Mouse (Mus musculus): ENCODE data around the gene Hrc. TPM values are rescaled to one million over a fixed set of nuclear protein-coding genes. Genes with fewer than 3 reads are reported as not detected.
"Not testable (repeated sequence)": the region's sequence is repeated elsewhere in the genome, so short reads cannot be mapped to it uniquely, and the experiment has no call there.

Hrc gene
- total RNA-seq, 2 experiments from 2014 or later: 516 to 539 TPM

DNA sequence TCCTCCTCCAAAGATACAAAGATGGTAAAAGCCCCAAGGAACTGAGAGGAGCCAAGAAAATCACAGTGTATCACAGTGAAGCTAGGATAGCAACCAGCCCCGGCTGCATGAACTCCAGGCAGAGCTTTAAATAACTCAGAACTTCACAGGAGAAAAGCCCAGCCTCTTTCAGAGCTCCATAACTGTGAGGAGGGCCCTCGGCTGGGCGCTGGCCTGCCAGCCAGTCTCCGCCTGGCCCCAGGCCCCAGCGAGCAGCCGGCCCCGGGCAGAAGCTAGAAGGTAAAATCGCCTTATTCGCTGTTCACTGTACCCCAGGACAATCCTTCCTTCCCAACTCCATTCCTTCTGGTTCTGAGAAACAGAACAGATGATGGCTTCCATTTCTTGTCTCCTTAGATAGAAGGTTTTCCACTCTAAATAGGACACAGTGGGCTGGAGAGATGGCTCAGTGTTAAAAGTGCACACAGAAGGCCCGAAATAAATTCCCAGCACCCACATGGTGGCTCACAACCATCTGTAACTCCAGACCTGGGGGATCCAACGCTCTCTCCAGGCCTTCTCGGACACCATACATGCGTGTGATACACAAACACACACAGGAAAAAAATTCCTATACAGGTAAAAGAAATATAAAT is 6.1 kb upstream of the Hrc start:
- intact Hi-C loops (cut with DNase I): no loop called here
- peak; percentile 35 to 41 for DNase-seq

DNA sequence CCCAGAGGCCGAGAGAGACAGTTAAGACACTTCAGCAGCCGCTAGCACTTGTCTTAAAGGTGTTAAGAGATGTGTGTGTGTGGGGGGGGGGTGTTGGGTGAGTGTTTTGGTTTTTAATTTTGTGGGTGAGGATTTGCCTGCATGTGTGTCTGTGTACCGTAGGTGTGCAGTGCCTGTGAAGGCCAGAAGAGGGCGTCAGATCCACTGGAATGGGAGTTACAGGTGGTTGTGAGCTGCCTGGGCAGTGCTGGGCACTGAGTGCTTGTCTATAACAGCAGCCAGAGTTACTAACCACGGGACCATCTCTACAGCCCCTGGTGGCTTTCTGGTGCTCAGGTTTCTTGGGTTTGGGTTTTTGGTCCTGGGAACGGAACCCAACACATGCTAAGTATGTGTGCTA is 3.6 kb upstream of the Hrc start:
- DNase-seq: no peak
- intact Hi-C loops (cut with DNase I): no loop called here

DNA sequence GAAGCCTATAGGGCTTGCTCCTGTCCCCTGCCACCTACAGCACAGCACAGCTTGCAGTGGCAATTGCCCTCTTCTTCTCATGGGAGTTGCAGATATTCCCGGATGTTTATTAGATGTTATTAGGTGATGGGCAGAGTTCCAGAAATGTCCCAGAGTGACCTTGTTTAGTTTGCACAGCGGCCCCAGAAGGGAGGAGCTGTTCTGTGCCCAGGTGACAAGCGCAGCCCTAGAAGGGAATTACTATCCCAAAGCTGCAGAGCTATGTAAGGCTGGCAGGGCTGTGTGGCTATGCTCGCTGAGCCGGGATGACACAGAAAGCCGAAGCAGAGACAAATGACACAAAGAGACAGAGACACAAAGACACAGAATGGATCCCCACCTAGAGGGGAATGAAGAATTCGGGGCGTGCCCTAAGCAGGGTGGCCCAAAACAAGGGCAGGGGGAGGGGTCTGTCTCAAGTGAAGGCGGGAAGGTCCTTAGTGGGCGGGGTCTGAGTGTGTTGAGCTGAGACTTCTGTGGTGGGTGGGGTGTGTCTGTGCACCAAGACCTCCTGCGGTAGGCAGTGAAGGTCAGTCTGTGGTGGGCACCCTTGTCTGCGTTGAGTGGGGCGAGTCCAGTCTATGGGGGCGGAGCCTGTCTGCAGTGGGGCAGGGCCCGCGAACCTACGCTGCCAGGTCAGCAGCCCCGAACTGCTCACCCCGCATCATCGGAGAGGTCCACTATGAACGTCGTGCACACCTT is 2.2 kb upstream of the Hrc start:
- DNase-seq: peak; percentile 42 to 58
- intact Hi-C loops (cut with DNase I): loop anchor here (2.0 kb wide), 1 partner anchor 20 kb away; no protein-coding TSS in a partner anchor

DNA sequence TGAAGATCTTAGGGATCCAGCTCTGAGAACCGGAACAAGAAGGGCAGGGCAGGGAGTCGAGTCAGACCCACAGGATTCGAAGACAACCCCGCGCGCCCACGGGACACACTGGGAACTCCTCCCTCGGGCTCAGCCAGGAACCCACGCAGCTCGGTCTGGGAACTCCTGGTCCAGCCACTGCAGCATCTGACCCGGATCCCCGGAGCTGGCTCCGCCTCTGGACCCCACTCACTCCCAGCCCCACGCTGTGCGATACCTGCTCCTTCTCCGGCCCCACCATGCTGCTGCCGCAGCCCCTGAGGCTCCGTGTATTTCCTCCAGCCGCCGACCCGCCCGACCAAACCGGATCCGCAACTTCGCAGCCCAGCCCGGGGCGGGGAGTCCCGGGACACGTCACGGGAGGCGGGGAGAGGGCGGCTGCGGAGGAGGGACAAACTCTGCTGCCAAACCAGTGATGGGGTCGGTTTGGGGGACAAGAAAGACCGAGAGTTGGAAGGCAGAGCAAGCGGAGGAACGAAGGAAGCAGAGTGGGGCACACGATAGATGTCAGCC is 1.6 kb upstream of the Hrc start, which contains the start of gene Trpm4:
Gene Trpm4, minus strand, starts transcription at position 350 of the 552 bp plus-strand sequence.
- intact Hi-C loops (cut with DNase I): loop anchor here (2.0 kb wide), 1 partner anchor 21 kb away; no protein-coding TSS in a partner anchor

DNA sequence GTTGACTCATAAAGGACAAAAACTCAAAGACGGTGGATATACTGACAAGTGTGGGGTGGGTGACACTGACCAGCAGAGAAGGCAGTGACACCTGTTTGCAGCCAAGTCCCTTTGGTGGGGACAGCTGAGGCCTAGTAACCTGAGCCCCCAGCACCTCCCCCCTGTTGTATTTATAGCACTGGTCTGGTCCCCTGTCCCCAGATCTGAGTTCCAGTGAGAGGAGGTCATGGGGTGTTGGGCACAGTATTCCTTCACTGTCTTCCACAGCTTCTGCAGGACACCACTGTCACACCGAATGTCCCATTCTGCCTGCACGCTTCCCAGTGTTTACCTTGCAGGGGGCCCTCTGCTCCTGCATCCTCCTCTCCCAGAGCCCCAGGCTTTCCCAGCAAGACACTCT is 485 bp upstream of the Hrc start:
- DNase-seq: peak; percentile 22 to 41

More for the DNA sequence above, 1.6 kb upstream of the Hrc start, which contains the start of gene Trpm4:
- peak; percentile 91 to 94 for DNase-seq

DNA sequence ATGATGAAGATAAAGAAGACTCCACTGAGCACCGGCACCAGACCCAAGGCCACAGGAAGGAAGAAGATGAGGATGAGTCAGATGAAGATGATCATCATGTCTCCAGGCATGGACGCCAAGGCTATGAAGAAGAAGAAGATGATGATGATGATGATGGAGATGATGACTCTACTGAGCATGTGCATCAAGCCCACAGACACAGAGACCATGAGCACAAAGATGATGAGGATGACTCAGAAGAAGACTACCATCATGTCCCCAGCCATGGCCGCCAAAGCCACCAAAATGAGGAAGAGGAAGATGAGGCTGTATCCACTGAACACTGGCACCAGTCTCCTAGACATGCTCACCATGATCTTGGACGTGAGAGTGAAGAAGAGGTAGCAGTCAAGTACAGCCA is 1.2 kb downstream of the Hrc start:
- no peak for DNase-seq
- intact Hi-C loops (cut with DNase I): no loop called here

More for the DNA sequence above, 485 bp upstream of the Hrc start:
- intact Hi-C loops (cut with DNase I): no loop called here

DNA sequence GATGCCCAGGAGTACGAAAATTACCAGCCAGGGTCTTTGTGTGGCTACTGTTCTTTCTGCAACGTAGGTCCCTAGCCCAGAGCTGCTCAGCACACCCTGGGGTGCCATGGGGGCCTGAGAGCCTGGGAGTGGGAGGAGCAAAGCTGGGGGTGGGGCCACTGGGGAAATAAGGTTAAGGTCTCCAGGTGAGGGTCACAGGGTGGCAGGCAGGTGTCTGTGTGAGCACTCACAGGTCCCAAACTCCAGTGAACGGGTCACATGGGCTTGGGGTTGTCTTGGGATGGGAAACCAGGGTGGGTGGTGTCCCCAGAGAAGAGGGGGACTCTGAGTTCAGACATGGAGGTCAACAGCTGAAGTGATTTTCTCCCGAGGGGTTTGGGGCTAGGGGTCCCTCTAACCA is 2.4 kb downstream of the Hrc start:
- DNase-seq: no peak
- intact Hi-C loops (cut with DNase I): no loop called here

DNA sequence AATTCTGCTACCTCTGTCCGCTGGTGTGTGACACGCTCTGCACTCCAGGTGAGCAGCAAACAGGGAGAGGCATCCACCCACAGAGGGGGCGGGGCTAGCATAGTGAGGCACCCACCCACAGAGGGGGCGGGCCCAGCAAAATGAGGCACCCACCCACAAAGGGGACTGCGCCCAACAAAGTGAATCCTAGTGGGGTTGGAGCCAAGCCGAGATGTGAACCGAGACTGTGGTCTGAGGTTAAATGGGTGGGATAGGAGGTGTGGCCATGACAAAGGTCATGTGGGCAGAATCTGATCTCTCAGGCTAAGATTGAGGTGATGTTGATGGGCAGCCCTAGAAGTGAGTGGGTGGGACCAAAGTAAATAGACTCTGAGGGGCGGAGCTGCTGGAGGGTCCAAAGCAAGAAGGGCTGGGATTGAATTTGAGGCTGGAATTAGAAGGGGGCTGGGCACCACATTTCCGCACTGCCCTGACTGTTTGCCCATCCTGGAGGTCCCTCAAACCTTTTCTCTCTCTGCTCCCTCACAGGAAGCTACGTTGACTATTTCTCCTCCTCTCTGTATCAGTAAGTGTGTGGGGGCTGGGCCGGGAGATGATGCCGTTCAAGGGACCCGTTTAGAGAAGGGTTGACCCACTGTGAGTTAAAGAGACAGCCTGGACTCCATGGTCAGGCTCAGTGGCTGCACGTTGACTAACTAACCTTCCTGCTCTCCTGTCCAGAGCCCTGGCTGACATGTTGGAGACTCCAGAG is 3.2 kb downstream of the Hrc start:
- intact Hi-C loops (cut with DNase I): no loop called here
- DNase-seq: peak in 1 of 2 experiments; percentile 31

DNA sequence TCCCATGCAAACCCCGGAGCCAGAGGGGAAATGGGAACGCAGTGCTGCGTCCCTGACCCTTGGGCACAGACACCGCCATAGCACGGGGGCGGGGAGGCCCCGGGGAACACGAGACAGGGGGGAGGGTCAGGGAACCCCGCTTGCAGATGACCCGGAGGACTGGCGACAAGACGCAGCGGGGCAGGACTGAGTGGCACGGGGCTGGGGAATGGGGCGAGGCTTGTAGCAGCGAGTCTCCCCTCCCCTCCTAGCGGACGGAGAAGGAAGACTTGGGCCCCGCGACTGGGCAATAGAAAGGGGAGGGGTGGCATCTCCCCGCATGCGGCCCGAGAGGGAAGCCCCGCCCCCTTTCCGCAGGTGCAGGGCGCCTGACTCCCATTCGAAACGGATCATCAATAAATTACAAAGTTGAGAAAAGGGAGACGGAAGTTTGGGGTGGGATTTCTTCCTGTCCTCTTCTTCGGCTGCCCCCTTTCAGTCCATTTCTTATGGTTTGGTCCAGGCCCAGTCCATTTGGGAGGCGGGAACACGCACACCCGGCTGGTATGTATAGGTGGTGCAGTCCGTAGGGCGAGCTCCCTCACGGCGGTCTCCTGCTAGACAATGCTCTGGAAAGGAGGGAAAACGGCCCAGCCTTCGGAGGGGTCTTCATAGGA is 4.4 kb downstream of the Hrc start:
- peak; percentile 55 to 66 for DNase-seq
- intact Hi-C loops (cut with DNase I): loop anchor here (5.0 kb wide), 1 partner anchor 32 kb away; no protein-coding TSS in a partner anchor

DNA sequence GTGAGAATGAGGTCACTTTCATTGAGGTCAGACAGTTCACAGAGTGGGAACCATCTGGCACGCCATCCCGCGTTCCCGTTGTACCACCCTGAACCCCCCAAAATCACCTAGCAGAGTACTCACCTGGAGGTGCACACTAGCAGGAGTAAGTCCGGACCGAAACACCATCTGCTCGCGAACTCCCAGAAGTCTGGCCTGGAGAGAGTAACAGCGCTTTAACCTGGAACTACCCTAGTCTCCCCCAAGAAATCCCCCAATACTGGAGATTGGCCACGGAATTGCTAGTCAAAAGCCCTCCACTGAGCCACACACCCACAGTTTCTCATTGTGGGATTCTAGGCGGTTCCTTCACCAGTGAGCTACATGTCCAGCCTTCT is 5.0 kb downstream of the Hrc start:
- intact Hi-C loops (cut with DNase I): loop anchor here (5.0 kb wide), 1 partner anchor 33 kb away; no protein-coding TSS in a partner anchor
- no peak for DNase-seq

DNA sequence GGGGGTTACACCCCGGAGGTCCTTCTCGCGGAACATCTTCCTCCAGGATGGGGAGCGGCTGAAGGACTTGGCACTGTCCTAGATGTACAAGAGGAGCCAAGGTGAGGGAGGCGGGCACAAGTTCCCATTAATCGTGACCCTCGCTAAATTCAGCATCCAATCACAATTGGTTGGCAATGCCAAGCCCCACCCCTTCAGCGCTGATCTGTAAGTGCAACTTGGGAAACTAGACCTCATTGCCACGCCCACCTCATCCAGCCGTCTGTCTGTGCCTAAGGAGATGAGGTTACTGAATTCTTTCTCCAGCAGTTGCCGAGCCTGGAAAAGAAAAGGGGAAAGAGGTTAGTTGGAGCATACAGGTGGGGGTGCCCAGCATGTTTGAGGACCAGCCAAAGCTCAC is 5.6 kb downstream of the Hrc start:
- intact Hi-C loops (cut with DNase I): loop anchor here (5.0 kb wide), 1 partner anchor 33 kb away; no protein-coding TSS in a partner anchor
- peak; percentile 34 to 45 for DNase-seq

DNA sequence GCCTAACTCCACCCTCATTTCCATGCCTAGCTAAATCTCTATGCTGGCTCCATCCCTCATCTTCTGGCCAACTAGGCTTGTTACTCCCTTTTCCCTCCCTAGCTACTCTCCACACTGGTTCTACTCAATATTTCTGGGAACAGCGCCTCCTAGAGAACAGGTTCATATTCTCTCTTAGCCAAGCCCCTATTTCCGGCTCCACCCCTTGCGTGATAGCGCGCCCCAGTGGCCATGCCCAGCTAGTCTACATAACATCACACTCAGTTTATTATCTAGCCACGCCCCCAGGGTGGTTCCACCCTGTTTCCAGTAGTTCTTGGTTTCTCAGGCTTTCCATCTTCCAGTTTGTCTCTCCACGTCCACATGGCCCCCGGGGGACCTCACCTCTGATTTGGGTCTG is 6.2 kb downstream of the Hrc start:
- intact Hi-C loops (cut with DNase I): loop anchor here (5.0 kb wide), 1 partner anchor 34 kb away; no protein-coding TSS in a partner anchor
- peak; percentile 70 to 87 for DNase-seq

DNA sequence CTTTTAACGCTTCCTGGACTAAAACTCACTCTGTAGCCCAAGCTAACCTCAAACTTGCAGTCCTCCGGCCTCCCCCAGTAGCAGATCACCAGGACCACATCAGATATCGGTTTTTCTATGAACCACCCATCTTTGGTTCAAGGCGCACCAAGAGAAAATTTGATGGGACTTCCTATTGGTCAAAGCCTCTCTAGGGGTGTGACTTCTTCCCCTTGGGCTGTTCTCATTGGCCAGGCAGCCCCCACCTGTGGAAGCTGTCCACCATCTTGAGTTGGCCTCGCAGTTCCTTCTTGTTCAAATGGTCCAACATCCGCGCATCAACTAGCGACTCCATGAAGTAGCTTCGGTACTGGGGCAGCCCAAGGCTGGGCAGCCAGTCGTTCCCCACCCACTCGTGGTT is 7.0 kb downstream of the Hrc start:
- DNase-seq: no peak
- intact Hi-C loops (cut with DNase I): loop anchor here (5.0 kb wide), 1 partner anchor 35 kb away; no protein-coding TSS in a partner anchor

DNA sequence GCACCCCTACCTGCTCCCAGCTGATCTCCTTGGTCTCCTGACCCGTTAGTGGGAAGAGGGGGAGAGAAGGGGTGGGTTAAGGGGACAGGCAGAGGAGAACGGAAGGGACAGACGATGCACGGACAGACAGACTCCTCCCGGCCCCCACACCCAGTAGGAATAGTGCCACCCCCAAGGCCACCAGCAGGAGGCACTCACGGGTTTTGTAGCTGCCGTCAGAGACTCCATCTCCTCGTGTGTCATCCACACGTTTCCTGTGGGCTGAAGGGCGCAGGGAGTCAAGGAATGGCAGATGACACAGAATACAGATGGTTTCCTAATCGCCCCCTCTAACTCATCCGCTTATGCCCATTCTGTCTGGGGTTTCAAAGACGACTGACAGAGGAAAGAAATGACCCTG is 8.5 kb downstream of the Hrc start:
- no peak for DNase-seq
- intact Hi-C loops (cut with DNase I): loop anchor here (5.0 kb wide), 1 partner anchor 36 kb away; no protein-coding TSS in a partner anchor

DNA sequence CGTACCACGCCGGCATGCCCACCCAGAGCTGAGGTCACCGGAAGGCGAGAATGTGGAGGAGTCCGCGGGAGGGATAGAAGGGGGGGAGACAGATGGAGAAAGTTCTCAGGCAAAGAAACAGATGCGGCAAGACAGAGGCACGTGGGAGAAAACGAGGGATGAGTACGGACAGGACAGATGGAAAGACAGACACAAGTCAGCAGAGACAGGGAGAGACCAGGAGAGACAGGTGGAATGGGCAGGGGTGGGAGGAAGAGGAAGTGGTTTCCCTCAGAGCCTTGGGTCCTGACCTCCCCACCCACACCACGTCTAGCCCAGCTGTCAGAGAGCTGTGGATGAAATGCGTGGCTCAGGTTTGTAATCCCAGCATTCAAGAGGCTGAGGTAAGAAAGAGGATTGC is 11.8 kb downstream of the Hrc start:
- no peak for DNase-seq
- intact Hi-C loops (cut with DNase I): no loop called here

DNA sequence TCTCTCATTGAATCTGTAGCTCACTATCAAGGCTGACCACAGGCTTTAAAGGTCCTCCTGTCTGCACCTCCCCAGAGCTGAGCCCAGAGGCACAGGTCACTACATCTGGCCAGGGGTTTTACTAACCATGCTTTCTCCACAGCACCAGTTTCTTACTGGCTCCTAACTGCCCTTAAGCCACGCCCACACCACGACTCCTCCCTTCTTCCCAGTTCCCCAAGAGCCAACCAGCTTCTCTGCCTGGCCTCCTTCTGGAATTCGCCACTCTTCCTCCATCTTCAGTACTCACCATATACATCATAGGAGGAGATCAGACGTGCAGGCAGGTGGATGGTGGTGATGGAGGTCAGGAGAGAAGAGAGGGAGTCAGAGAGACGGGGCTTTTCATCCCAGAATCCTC is 18.0 kb downstream of the Hrc start:
- DNase-seq: no peak
- intact Hi-C loops (cut with DNase I): no loop called here

DNA sequence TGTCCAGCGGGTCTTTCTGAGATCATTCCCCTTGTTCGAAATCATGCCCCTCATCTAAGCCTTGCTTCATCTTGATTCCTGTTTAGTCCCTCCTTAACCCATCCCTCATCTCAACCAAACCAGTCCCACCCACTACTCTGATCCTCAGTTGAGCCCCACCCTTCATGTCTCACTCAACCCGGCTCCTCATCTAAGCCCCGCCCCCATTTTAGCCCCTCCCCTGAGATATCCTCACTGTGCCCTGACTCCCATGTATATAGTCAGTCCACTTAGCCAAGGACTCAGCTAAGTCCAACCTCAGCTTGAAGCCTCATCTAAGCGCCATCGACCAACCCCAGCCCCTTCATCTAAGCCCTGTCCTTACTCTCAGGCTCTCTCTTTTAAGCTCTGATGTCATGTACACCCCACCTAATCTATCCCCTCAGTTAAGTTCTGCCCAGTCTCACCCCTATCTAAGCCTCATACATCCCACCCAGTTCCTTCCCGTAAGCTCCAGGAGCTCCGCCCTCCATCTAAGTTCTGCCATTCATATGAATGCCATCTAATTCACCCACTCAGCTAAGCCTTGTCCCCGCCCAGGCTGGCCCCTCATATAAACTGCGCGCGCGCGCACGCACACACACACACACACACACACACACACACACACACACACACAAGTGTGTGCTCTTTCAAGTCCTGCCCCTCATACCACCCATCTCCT is 20.4 kb downstream of the Hrc start:
- DNase-seq: no peak
- intact Hi-C loops (cut with DNase I): no loop called here

DNA sequence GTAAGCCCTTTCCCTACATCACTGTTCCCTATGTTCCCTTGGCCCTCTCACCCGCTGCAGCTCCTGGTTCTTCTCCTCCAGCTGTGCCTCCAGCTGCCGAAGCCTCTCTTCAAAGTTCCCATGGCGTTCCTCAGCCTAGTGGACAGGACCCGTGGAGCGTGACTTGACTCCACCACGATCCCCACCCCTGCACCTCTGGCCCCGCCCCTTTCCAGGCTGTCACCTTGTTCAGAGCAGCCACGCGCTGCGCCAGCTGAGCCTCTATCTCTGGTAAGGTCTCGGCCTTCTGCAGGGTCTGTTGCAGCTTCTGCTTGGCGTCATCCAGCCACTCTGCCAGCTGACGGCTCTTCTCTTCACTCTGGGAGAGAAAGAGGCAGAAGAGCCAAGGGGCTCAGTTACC is 21.0 kb downstream of the Hrc start:
- intact Hi-C loops (cut with DNase I): no loop called here
- DNase-seq: no peak

DNA sequence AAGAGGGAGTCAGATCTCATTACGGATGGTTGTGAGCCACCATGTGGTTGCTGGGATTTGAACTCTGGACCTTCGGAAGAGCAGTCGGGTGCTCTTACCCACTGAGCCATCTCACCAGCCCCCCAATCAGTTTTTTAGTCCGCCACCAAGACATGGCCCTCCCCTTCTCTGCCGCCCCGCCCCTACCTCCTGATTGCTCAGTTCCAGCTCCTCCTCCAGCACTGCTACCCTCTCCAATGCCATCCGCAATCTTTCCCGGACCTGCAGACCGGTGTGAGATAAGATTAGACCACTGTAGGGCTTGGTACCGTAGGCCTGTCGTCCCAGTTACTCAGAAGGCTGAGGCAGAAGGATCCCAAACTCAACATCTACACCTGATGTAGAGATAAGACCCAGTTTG is 24.0 kb downstream of the Hrc start:
- intact Hi-C loops (cut with DNase I); DNase-seq: not testable (repeated sequence)

Data from heart, postnatal 14 days (tissue).